Mouse (Mus musculus) adrenal gland, postnatal 36 days (tissue): Measurements from ENCODE around the gene Ext2. TPM values are rescaled to one million over a fixed set of nuclear protein-coding genes. Genes with fewer than 3 reads are reported as not detected.

ENCODE experiments used
- DNase-seq, 2 experiments: peaks; one replicate each; pipeline ENCODE4 v3.0.0; 2021; ENCODE audit warnings: mixed read lengths in 1 of 2
- long read RNA-seq, 2 experiments: library from polyadenylated mRNA; stranded (forward); transcript quantifications; one replicate each; pipeline ENCODE4 v2.0.0; 2021; ENCODE audit warnings: borderline sequencing depth in 2 of 2
- total RNA-seq, 2 experiments: library from RNA; stranded (reverse); gene quantifications; 2 replicates each; pipeline ENCODE4 v1.2.3; 2021

Gene Ext2
- total RNA-seq = 100 to 1,000 TPM in 1 of 2 experiments, 10 to 100 TPM in 1; 83.3 to 110 TPM
- long read RNA-seq, experiment 1, transcript Ext2-201 (14 exons, 2,871 nt) = major isoform, 42 of 106 reads
- long read RNA-seq, experiment 1, partial matches to known transcripts = 42 of 106 reads
- long read RNA-seq, experiment 1, other reads (novel, unspliced or antisense) = 22 of 106 reads
- long read RNA-seq, experiment 2, transcript Ext2-201 (14 exons, 2,871 nt) = major isoform, 35 of 48 reads
- long read RNA-seq, experiment 2, partial matches to known transcripts = 3 of 48 reads
- long read RNA-seq, experiment 2, other reads (novel, unspliced or antisense) = 10 of 48 reads

DNA sequence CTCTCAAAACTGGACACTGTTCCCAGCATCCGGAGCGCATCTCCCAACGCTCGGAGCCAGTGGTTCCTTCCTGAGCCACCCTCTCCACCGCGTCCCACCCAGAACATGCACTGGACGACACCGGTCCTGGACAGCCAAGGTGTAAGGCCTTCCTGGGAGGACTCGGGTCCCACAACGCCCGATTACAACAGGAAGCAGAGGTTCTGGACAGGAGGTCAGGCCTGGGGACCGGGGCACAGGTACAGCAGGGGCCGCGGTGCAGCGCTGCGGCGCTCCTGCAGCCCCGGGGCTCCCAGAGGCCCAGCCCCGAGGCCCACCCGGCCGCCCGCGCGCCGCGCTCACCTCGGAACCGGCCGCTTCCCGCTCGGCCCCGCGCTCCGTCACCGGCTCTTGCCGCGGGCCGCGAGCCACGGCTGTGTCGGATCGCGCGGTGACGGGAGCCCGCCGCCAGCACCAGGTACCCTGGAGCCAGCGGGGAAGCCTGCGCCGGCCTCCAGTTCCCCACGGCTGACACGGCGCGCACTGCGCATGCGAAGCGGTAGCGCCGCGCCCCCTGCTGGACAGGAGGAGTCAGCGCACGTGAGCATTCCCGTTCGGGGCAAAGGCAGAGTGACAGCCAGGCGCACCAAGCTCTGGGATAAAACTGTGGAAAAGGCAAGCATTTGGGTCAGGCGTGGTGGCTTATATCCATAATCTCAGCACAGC lies at the start of gene Ext2:
TSS of gene Ext2 (minus strand) at position 524 of the 705 bp plus-strand sequence.
- peak; percentile 92 to 93 for DNase-seq

DNA sequence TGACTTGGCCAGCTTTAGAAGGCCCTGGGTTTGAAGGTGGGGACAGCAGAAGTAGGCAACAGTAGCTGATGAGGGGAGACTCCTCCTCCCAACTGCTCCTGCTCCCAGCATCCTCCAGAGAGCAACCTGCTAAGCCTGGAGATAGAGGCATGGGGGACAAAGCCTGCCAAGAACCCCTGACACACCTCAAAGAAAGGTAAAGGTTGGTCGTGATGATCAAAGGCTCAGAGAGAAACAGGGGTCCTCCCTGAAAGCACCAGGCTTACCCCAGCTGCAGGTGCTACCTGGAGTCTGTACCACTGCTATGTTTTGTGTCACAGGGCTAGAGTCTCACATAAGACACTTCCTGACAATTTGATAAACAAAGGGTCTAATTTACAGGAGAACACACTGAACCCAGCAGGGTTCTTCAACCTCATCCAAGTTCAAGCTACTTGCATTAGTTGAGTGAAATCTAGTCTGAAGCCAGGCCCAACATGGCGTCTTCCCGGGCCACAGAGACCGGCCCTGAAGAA lies 49.1 kb upstream of the Ext2 start:
- no peak for DNase-seq

DNA sequence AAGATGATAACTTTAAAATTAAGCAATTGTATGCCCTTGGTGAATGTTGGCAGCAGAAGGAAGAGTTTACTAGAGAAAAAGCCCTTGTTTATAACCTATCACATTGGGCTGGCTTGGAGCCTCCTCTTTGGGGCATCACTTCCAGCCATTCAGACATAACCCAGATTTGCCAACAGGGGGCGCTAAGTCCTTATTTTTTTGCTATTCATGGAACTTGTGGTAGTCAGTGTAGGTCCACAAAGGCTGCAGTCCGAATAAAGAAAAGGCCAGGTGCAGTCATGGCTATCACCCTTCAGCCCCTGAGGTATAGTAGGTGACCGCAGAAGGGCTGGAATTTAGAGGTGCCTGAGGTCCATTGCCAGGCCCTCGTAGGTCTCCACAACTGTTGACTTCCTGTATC lies 48.5 kb upstream of the Ext2 start:
- peak; percentile 82 to 84 for DNase-seq

GRCm38 (mm10) chr2:93869107-93869600 lies 46.8 kb upstream of the Ext2 start, which contains the start of gene Accsl:
Gene Accsl, minus strand, starts transcription at chr2:93869157.
- no peak for DNase-seq

DNA sequence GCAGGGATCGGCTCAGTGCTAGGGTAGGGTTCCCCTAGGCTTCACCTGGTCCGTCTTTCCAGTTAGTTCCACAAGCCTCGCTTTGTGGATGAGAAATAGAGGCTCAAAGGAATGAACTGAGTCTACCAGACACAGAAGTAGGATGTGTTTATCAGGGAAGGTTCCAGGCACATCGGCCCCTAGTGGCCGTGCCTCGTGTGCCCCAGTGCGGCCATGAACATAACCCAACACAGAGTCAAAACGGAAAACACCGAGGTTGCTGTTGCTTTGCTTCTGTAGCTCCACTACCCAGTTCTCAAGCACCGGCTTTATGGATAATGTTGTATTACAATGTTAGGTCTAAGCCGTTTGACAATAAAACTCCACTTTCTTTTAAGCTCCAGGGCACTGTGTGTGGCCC lies 46.2 kb upstream of the Ext2 start:
- no peak for DNase-seq

- no peak for DNase-seq
Measured at GRCm38 (mm10) chr2:93863229-93863628, 40.9 kb upstream of the Ext2 start.

DNA sequence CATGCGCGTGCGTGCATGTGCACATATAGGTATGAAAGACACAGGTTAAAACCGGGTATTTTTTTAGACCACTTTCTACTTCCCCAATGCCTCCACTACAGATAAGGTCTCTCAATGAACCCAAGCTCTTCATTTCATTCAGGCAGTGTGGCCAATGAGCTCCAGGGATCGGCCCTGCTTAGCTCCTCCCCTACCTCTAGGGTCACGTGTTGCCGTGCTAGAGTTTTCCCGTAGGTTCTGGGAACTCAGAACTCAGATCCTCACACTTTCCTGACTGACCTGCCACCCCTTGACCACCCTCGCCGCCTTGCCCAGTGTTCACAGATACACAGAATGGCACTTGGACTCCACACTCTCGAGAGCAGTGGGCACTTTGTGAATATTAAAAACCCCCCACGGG lies 36.5 kb upstream of the Ext2 start:
- DNase-seq = no peak

- DNase-seq = no peak
Measured at GRCm38 (mm10) chr2:93851303-93851702, 28.9 kb upstream of the Ext2 start.

DNA sequence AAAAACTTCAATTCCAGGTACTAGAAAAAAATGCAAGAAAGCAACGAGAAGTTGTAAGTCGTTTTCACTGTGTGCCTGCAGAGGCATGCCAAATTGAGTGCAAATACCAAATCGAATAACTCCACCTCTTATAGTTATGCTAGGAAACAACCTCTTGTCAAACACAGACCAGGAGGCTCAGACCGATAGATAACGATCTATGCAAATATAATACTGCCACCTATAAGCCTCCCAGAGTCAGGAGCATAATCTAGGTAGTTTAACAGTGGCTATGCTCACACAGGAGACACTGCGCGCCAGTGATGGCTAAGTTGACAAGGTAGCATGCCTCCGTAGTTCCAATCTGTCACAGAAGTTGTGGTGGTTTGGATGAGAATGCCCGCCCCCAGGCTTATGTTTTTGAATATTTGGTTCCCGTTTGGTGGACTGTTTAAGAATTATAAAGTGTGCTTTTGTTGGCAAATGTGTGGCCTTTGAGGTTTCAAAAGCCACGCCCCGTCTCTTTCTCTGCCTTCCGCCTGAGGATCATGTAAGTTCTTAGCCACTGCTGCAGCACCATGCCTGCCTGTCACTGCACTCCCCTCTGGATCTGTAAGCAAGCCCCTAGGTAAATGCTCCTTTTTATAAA lies 28.1 kb upstream of the Ext2 start:
- no peak for DNase-seq

DNA sequence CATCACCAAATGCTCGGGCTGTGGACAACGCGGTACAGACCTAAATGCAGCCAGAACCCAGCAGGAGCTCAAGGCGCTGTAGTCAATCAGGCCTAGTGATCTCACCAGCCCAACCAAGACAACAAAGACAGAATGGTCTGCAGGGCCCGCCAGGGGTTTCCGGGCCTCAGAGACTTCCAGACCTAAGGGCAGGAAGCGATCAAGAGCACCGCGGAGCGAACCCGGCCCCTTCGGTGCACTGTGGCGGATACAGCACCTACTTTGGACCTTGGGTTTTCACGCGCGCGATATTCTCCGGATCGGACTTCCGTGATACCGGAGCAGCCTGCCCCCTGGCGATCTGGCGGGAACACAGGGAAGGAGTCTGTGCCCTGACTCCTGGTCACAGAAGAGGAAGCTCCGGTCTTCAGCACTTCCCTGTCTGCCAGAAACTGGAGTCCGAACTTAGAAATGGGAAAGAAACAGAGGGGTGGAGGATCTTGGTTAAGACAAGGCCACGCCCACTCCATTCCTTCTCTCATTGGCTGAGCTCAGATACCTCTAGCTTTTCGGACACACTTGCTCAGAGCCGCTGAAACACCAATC lies 27.2 kb upstream of the Ext2 start, which contains the start of gene Accs:
TSS of gene Accs (minus strand) at position 439 of the 585 bp plus-strand sequence.
- DNase-seq = peak; percentile 82 to 88

GRCm38 (mm10) chr2:93841349-93841748 lies 19.0 kb upstream of the Ext2 start:
- DNase-seq = no peak

- no peak for DNase-seq
Measured at GRCm38 (mm10) chr2:93840109-93840508, 17.7 kb upstream of the Ext2 start.

- no peak for DNase-seq
Measured at GRCm38 (mm10) chr2:93838931-93839330, 16.6 kb upstream of the Ext2 start.

DNA sequence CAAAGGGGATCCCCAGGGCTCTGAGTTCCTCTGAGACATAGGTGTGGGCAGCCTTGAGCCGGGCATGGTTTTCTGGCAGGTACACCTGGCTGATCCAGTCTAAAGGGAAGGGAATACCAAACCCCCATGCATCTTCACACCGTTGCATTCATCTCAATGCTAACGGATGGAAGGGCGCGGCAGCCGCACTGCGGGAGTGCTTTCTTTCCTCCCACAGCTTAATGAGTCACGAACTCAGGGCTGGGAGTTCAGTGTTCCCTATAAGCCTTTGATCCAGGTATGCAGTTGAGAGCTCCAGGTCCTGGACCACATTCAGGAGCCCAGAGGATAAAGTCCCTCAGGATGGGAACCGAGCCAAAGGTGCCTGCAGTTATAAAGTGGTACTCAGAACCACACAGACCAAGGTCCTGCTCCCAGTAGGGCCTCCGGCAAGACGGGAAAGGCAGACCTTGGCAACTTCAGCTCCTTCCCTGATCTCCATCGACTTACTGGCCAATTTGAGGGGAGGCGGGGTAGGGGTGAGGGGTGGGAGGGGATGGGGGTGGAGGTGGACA lies 13.9 kb upstream of the Ext2 start:
- no peak for DNase-seq

GRCm38 (mm10) chr2:93835596-93835995 lies 13.2 kb upstream of the Ext2 start:
- DNase-seq = no peak

GRCm38 (mm10) chr2:93823519-93823918 lies 1.2 kb upstream of the Ext2 start:
- peak; percentile 65 to 77 for DNase-seq

GRCm38 (mm10) chr2:93817791-93818190 lies 4.6 kb downstream of the Ext2 start:
- DNase-seq = no peak

- DNase-seq = no peak
Measured at GRCm38 (mm10) chr2:93813343-93813742, 9.0 kb downstream of the Ext2 start.

DNA sequence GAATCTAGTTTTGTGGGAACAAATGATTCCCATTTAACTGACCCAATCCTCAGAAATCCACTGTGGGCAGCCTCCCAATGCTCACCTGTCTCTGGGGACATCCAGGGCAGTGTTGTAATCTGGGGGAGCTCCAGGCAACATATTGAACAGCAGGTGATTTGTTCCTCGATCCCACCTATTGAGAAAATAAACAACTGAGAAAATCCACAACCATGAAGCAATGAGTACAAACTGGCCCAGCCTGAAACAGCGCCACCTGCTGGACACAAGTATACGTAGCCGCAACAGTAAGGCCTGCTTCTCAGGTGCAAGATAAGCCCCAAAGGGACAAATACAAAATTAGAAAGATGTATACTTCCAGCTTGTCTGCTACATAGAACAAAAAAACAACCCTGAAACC lies 10.6 kb downstream of the Ext2 start:
- peak; percentile 68 to 72 for DNase-seq

- peak; percentile 58 to 60 for DNase-seq
Measured at GRCm38 (mm10) chr2:93809931-93810330, 12.4 kb downstream of the Ext2 start.

DNA sequence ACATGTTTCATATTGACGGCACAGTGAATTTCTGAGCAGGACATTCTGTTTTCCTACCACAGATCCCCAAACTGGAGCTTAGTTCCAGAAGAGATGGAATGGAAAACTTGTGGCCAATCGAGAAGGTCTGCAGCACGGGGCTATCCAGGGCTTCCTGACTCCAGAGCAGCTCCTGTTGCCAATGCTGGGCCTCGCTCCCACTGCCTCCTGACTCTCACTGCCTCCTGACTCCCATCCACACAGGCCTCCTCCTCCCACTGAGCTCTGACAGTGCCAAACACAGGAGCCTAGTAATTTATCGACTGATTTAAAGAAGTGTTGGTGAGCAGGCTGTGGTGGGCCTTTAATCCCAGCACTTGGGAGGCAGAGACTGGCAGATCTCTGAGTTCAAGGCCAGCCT lies 14.3 kb downstream of the Ext2 start:
- DNase-seq = no peak

DNA sequence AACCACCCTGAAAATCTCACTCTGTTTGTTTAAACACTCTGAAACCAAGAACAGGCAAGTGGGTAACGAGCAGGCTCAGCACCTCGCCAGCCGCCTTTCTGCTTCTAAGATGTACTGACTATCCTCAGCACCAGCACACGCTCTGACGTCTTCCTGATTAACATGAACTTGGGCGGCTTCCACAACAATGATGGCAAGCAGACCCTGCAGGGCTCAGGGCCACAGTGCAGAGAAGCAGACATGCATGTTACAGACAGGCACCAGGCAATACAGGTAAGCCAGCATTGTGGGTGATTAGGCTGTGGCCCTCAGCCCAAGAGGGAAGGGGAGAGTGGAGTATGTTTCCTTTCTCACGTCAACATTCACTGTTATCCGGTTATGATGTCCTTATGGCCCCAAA lies 14.9 kb downstream of the Ext2 start:
- DNase-seq = no peak
